Mouse (Mus musculus): ENCODE data around the gene Folr2. TPM values are rescaled to one million over a fixed set of nuclear protein-coding genes. Genes with fewer than 3 reads are reported as not detected.

Folr2 gene
- 1.1 and 1.9 TPM in 2 replicates for polyA plus RNA-seq (2015; fragmentation: Nextera tagmentation; extraction: Ambion mirVana)

GRCm38 (mm10) chr7:101857094-101857493, at the start of gene Folr2:
TSS of gene Folr2 (minus strand) at chr7:101857194.
- H3K4me1 ChIP-seq (replicated peaks) = no peaks in the 10 kb centered on the region
- H3K27ac ChIP-seq = no peak within 1 kb of the TSS
- no peak within 1 kb of the TSS for H3K4me3 ChIP-seq
- WGBS = 86% methylated on average over 4 of the region's 4 CpGs
- no peak within 1 kb of the TSS for H3K4me2 ChIP-seq
- H3K9me3 ChIP-seq (replicated peaks) = no peaks in the 10 kb centered on the region
- no peak within 1 kb of the TSS for H3K9ac ChIP-seq
- H3K27me3 ChIP-seq = no peaks in the 10 kb centered on the region
- no peaks in the 10 kb centered on the region for H3K36me3 ChIP-seq
- ATAC-seq (replicated peaks; ENCODE audit: insufficient number of reproducible peaks, insufficient read depth, low FRiP score, low read depth) = no peak

- no peak for ATAC-seq (replicated peaks; ENCODE audit: insufficient number of reproducible peaks, insufficient read depth, low FRiP score, low read depth)
- 45% methylated on average over 8 of the region's 8 CpGs for WGBS
- H3K27ac ChIP-seq = peak overlapping the region; percentile 97
Measured at GRCm38 (mm10) chr7:101906696-101907095, 49.7 kb upstream of the Folr2 start.

DNA sequence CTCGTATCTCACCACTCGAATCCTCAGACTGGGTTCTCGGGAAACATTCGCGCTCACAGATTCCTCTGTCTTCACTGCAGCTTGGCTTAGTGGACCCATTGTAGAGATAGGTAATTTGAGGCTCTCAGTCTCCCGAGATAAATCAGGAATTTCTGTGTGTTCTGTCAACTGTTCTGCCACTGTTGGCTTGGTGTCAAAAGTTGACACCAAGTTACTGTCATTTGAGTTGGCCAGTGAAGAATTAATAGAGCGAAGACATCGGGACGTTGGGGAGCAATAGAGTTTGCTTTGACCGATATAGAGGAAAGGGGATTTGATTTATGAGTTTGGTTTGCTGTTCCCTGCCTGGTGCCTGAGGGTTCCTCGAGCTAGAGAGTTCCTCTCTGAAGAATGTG, 49.3 kb upstream of the Folr2 start, which contains the start of gene Tomt:
Gene Tomt, minus strand, starts transcription at position 73 of the 395 bp plus-strand sequence.
- 10% methylated on average over 11 of the region's 11 CpGs for WGBS

More at GRCm38 (mm10) chr7:101906696-101907095, 49.7 kb upstream of the Folr2 start:
- no peaks in the 10 kb centered on the region for H3K27me3 ChIP-seq
- peak overlapping the region; percentile 71 for H3K4me3 ChIP-seq
- H3K36me3 ChIP-seq = peaks cover 18% of the 10 kb centered on the region
- peak overlapping the region; percentile 88 for H3K9ac ChIP-seq
- H3K9me3 ChIP-seq (replicated peaks) = no peaks in the 10 kb centered on the region; the same call in 1 of the 2 replicates
- H3K4me2 ChIP-seq = peak overlapping the region; percentile 65
- peaks cover 10% of the 10 kb centered on the region for H3K4me1 ChIP-seq (replicated peaks)

GRCm38 (mm10) chr7:101905561-101906286, 48.7 kb upstream of the Folr2 start, which contains the start of gene Lamtor1:
TSS of gene Lamtor1 (plus strand) at chr7:101905904.
- ATAC-seq (replicated peaks; ENCODE audit: insufficient number of reproducible peaks, insufficient read depth, low FRiP score, low read depth) = peak; percentile 96
- no peaks in the 10 kb centered on the region for H3K27me3 ChIP-seq
- H3K4me3 ChIP-seq = peak within 1 kb of the TSS; percentile 71
- peak within 1 kb of the TSS; percentile 72 for H3K4me2 ChIP-seq
- H3K27ac ChIP-seq = peak within 1 kb of the TSS; percentile 97
- under 1% methylated on average over 60 of the region's 61 CpGs for WGBS
- H3K9me3 ChIP-seq (replicated peaks) = no peaks in the 10 kb centered on the region; the same call in 1 of the 2 replicates
- H3K36me3 ChIP-seq = peaks cover 9% of the 10 kb centered on the region
- peak within 1 kb of the TSS; percentile 88 for H3K9ac ChIP-seq
- peaks cover 10% of the 10 kb centered on the region for H3K4me1 ChIP-seq (replicated peaks)

More for the DNA sequence above, 49.3 kb upstream of the Folr2 start, which contains the start of gene Tomt:
- Histone ChIP-seq H3K27me3 (no peaks in the 10 kb centered on the region), H3K4me2 (peak within 1 kb of the TSS; percentile 72), H3K9me3 (replicated peaks) (no peaks in the 10 kb centered on the region; the same call in 1 of the 2 replicates), H3K27ac (peak within 1 kb of the TSS; percentile 97), H3K4me3 (peak within 1 kb of the TSS; percentile 71), H3K4me1 (replicated peaks) (peaks cover 10% of the 10 kb centered on the region), H3K36me3 (peaks cover 15% of the 10 kb centered on the region), H3K9ac (peak within 1 kb of the TSS; percentile 88)
- no peak for ATAC-seq (replicated peaks; ENCODE audit: insufficient number of reproducible peaks, insufficient read depth, low FRiP score, low read depth)

GRCm38 (mm10) chr7:101902846-101903245, 45.9 kb upstream of the Folr2 start:
- no peak overlapping the region for H3K27ac ChIP-seq
- no peaks in the 10 kb centered on the region for H3K27me3 ChIP-seq
- H3K4me3 ChIP-seq = no peak overlapping the region
- no peaks in the 10 kb centered on the region; the same call in 1 of the 2 replicates for H3K9me3 ChIP-seq (replicated peaks)
- no peak overlapping the region for H3K9ac ChIP-seq
- H3K4me2 ChIP-seq = no peak overlapping the region
- 0 out of 2 replicates have a peak, but pooled peaks cover 4% of the 10 kb centered on the region for H3K36me3 ChIP-seq
- H3K4me1 ChIP-seq (replicated peaks) = peaks cover 10% of the 10 kb centered on the region
- no peak for ATAC-seq (replicated peaks; ENCODE audit: insufficient number of reproducible peaks, insufficient read depth, low FRiP score, low read depth)

GRCm38 (mm10) chr7:101901969-101902368, 45.0 kb upstream of the Folr2 start:
- no peaks in the 10 kb centered on the region for H3K27me3 ChIP-seq
- H3K4me2 ChIP-seq = no peak overlapping the region
- no peak overlapping the region for H3K4me3 ChIP-seq
- peaks cover 9% of the 10 kb centered on the region for H3K4me1 ChIP-seq (replicated peaks)
- H3K9me3 ChIP-seq (replicated peaks) = no peaks in the 10 kb centered on the region; the same call in 1 of the 2 replicates
- H3K9ac ChIP-seq = no peak overlapping the region
- no peak overlapping the region for H3K27ac ChIP-seq
- WGBS = 87% methylated on average over 10 of the region's 10 CpGs
- no peak for ATAC-seq (replicated peaks; ENCODE audit: insufficient number of reproducible peaks, insufficient read depth, low FRiP score, low read depth)
- H3K36me3 ChIP-seq = 0 out of 2 replicates have a peak, but pooled peaks cover 4% of the 10 kb centered on the region

DNA sequence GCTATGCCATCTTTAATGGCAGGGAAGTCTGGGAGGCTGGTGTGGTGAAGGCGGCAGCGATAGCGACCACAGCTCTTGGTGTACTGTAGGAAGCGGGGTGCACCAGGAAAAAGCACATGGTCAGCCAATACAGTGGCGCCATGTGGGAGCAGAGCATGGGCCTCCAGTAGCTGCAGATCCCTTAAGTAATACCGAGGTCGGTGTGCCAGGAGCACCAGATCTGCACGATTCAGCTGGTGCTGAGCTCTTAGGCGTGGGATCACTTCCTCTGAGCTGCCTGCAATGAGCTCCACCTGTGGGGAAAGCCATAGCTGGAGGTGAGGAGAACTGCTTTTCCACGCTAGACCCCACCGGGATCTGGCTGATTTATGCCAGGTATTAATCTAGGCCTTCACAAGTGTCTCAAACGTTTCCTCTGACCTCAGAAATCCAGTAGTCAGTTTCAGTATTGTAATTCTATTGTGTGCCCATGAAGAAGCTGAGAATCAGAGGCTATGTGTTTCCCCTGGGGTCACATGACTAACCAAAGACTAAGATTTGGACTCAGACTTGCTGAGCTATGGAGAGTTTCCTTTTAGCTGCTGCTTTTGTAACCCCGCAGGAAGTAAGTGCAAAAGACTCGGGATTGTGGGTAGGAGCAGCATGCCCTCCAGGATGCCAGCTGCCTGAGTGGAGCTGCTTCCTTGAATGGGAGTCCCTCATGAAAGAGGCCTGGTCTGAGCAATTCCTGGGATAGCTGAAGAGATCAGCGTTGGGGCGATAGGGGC, 43.5 kb upstream of the Folr2 start:
- Histone ChIP-seq H3K9me3 (replicated peaks) (no peaks in the 10 kb centered on the region; the same call in 1 of the 2 replicates), H3K27me3 (no peaks in the 10 kb centered on the region), H3K9ac (no peak overlapping the region), H3K4me1 (replicated peaks) (peaks cover 3% of the 10 kb centered on the region; the same call in 1 of the 2 replicates), H3K27ac (no peak overlapping the region), H3K4me3 (no peak overlapping the region), H3K4me2 (no peak overlapping the region), H3K36me3 (0 out of 2 replicates have a peak, but pooled peaks cover 4% of the 10 kb centered on the region)
- ATAC-seq (replicated peaks; ENCODE audit: insufficient number of reproducible peaks, insufficient read depth, low FRiP score, low read depth) = no peak
- WGBS = 89% methylated on average over 16 of the region's 16 CpGs

- H3K4me1 ChIP-seq (replicated peaks) = peaks cover 11% of the 10 kb centered on the region; the same call in 1 of the 2 replicates
- peak overlapping the region; percentile 90 for H3K27ac ChIP-seq
- no peaks in the 10 kb centered on the region for H3K27me3 ChIP-seq
- H3K9me3 ChIP-seq (replicated peaks) = no peaks in the 10 kb centered on the region
- peak overlapping the region; percentile 64 for H3K4me3 ChIP-seq
- H3K36me3 ChIP-seq = 0 out of 2 replicates have a peak, but pooled peaks cover 4% of the 10 kb centered on the region
- peak; percentile 96 for ATAC-seq (replicated peaks; ENCODE audit: insufficient number of reproducible peaks, insufficient read depth, low FRiP score, low read depth)
- H3K9ac ChIP-seq = peak overlapping the region; percentile 57
- H3K4me2 ChIP-seq = peak overlapping the region; percentile 63
- WGBS = 1% methylated on average over 57 of the region's 57 CpGs
Measured at GRCm38 (mm10) chr7:101896104-101897066, 39.4 kb upstream of the Folr2 start.

DNA sequence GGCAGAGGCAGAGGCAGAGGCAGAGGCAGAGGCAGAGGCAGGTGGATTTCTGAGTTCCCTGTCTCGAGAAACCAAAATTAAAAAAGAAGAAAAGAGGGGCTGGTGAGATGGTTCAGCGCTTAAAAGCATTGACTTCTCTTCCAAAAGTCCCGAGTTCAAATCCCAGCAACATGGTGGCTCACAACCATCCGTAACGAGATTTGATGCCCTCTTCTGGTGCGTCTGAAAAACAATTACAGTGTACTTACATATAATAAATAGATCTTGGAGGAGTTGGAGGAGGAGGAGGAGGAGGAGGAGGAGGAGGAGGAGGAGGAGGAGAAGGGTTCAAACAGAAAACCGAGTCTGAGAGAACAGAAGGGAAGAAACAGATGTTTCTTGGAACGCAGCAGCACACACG, 38.7 kb upstream of the Folr2 start:
- Histone ChIP-seq H3K27me3 (no peaks in the 10 kb centered on the region), H3K27ac (peak overlapping the region; percentile 90), H3K9me3 (replicated peaks) (no peaks in the 10 kb centered on the region), H3K4me3 (peak overlapping the region; percentile 64), H3K4me2 (peak overlapping the region; percentile 52), H3K9ac (peak overlapping the region; percentile 57; the same call in 1 of the 2 replicates), H3K36me3 (0 out of 2 replicates have a peak, but pooled peaks cover 4% of the 10 kb centered on the region), H3K4me1 (replicated peaks) (peaks cover 11% of the 10 kb centered on the region; the same call in 1 of the 2 replicates)
- ATAC-seq (replicated peaks; ENCODE audit: insufficient number of reproducible peaks, insufficient read depth, low FRiP score, low read depth) = no peak
- 30% methylated on average over 9 of the region's 9 CpGs for WGBS

GRCm38 (mm10) chr7:101888460-101888859, 31.5 kb upstream of the Folr2 start:
- Histone ChIP-seq H3K27me3 (no peaks in the 10 kb centered on the region), H3K27ac (no peak overlapping the region), H3K4me2 (no peak overlapping the region), H3K4me3 (no peak overlapping the region), H3K9ac (no peak overlapping the region), H3K36me3 (no peaks in the 10 kb centered on the region), H3K4me1 (replicated peaks) (no peaks in the 10 kb centered on the region), H3K9me3 (replicated peaks) (no peaks in the 10 kb centered on the region)
- no peak for ATAC-seq (replicated peaks; ENCODE audit: insufficient number of reproducible peaks, insufficient read depth, low FRiP score, low read depth)
- 71% methylated on average over 4 of the region's 4 CpGs for WGBS
